Mouse (Mus musculus): ENCODE measurements around the gene Gm6793. TPM values are rescaled to one million over a fixed set of nuclear protein-coding genes. Genes with fewer than 3 reads are reported as not detected.

The Gm6793 gene
- total RNA-seq, 2 experiments from 2014 or later = 0.21 TPM; not detected in 1

- no peak for ATAC-seq (replicated peaks; ENCODE audit: poor library complexity, severe bottlenecking)
Observed at GRCm38 (mm10) chr8:111991278-111991677, 23.6 kb downstream of the Gm6793 start.

GRCm38 (mm10) chr8:111989911-111990310 is 24.9 kb downstream of the Gm6793 start:
- ATAC-seq (replicated peaks; ENCODE audit: poor library complexity, severe bottlenecking) = peak; percentile 79

GRCm38 (mm10) chr8:111984511-111984910 is 30.3 kb downstream of the Gm6793 start:
- ATAC-seq (replicated peaks; ENCODE audit: poor library complexity, severe bottlenecking) = no peak

GRCm38 (mm10) chr8:111982116-111982515 is 32.7 kb downstream of the Gm6793 start:
- ATAC-seq (replicated peaks; ENCODE audit: poor library complexity, severe bottlenecking) = no peak

GRCm38 (mm10) chr8:111978147-111978546 is 36.7 kb downstream of the Gm6793 start:
- ATAC-seq (replicated peaks; ENCODE audit: poor library complexity, severe bottlenecking) = no peak

GRCm38 (mm10) chr8:111976326-111976725 is 38.5 kb downstream of the Gm6793 start:
- no peak for ATAC-seq (replicated peaks; ENCODE audit: poor library complexity, severe bottlenecking)

- no peak for ATAC-seq (replicated peaks; ENCODE audit: poor library complexity, severe bottlenecking)
Observed at GRCm38 (mm10) chr8:111975706-111976105, 39.1 kb downstream of the Gm6793 start.

- ATAC-seq (replicated peaks; ENCODE audit: poor library complexity, severe bottlenecking) = no peak
Observed at GRCm38 (mm10) chr8:111974138-111974537, 40.7 kb downstream of the Gm6793 start.

- ATAC-seq (replicated peaks; ENCODE audit: poor library complexity, severe bottlenecking) = no peak
Observed at GRCm38 (mm10) chr8:111968991-111969390, 45.8 kb downstream of the Gm6793 start.

GRCm38 (mm10) chr8:111968541-111968940 is 46.3 kb downstream of the Gm6793 start:
- no peak for ATAC-seq (replicated peaks; ENCODE audit: poor library complexity, severe bottlenecking)

- ATAC-seq (replicated peaks; ENCODE audit: poor library complexity, severe bottlenecking) = 0 out of 2 replicates have a peak, but pooled peaks have one; percentile 22
Observed at GRCm38 (mm10) chr8:111967246-111967870, 47.5 kb downstream of the Gm6793 start.

GRCm38 (mm10) chr8:111964849-111965561 is 49.8 kb downstream of the Gm6793 start:
- ATAC-seq (replicated peaks; ENCODE audit: poor library complexity, severe bottlenecking) = no peak

- ATAC-seq (replicated peaks; ENCODE audit: poor library complexity, severe bottlenecking) = no peak
Observed at GRCm38 (mm10) chr8:111964351-111964750, 50.5 kb downstream of the Gm6793 start.

- no peak for ATAC-seq (replicated peaks; ENCODE audit: poor library complexity, severe bottlenecking)
Observed at GRCm38 (mm10) chr8:111963546-111963945, 51.3 kb downstream of the Gm6793 start.

Other genes with a start within 250 kb of the Gm6793 start
- gene Cfdp1, start 160.7 kb downstream of the Gm6793 start, total RNA-seq (2014; fragmentation: Nextera tagmentation) = 92.7 and 94.8 TPM in 2 replicates
- 217 and 238 TPM in 2 replicates for gene Cfdp1, start 160.7 kb downstream of the Gm6793 start, total RNA-seq (2017)
- gene Tmem170, start 138.3 kb downstream of the Gm6793 start, total RNA-seq (2014; fragmentation: Nextera tagmentation) = 0.62 and 2.0 TPM in 2 replicates
- gene Tmem170, start 138.3 kb downstream of the Gm6793 start, total RNA-seq (2017) = 0.05 and 0.73 TPM in 2 replicates
- gene Chst5, start 104.6 kb downstream of the Gm6793 start, total RNA-seq (2014; fragmentation: Nextera tagmentation) = not detected in 2 replicates
- not detected in 2 replicates for gene Chst5, start 104.6 kb downstream of the Gm6793 start, total RNA-seq (2017)
- gene Tmem231, start 81.2 kb downstream of the Gm6793 start, total RNA-seq (2014; fragmentation: Nextera tagmentation) = not detected in 2 replicates
- gene Tmem231, start 81.2 kb downstream of the Gm6793 start, total RNA-seq (2017) = not detected in 2 replicates
- gene Gabarapl2, start 74.3 kb downstream of the Gm6793 start, total RNA-seq (2014; fragmentation: Nextera tagmentation) = 54.4 and 78.4 TPM in 2 replicates
- gene Gabarapl2, start 74.3 kb downstream of the Gm6793 start, total RNA-seq (2017) = 23.3 and 26.8 TPM in 2 replicates
- 8.5 and 12.7 TPM in 2 replicates for gene Adat1, start 22.7 kb downstream of the Gm6793 start, total RNA-seq (2014; fragmentation: Nextera tagmentation)
- gene Adat1, start 22.7 kb downstream of the Gm6793 start, total RNA-seq (2017) = 5.7 and 6.1 TPM in 2 replicates
- gene Kars, start 3.7 kb downstream of the Gm6793 start, total RNA-seq (2014; fragmentation: Nextera tagmentation) = 164 and 178 TPM in 2 replicates
- 186 and 197 TPM in 2 replicates for gene Kars, start 3.7 kb downstream of the Gm6793 start, total RNA-seq (2017)
- 4.1 and 10.8 TPM in 2 replicates for gene Terf2ip, start 3.6 kb downstream of the Gm6793 start, total RNA-seq (2014; fragmentation: Nextera tagmentation)
- 9.4 and 14.6 TPM in 2 replicates for gene Terf2ip, start 3.6 kb downstream of the Gm6793 start, total RNA-seq (2017)